Mouse (Mus musculus) neural tube, embryonic 14.5 days (tissue): Measurements from ENCODE around the gene Trpc1. TPM values are rescaled to one million over a fixed set of nuclear protein-coding genes. Genes with fewer than 3 reads are reported as not detected.

Experiments used
- ATAC-seq: fragments of 200-750 bp; cut with Nextera tagmentation; 2 replicates; pipeline ENCODE4 v1.8.0; 2017; ENCODE audit warnings: low read depth, mild to moderate bottlenecking, moderate TSS enrichment, moderate library complexity
- H3K27ac ChIP-seq: fragments of 300-500 bp; sonication (generic); 2 replicates; pipeline ENCODE4 v1.5.1; 2014; ENCODE audit warnings: low read depth, mild to moderate bottlenecking, control low read depth, low read length, moderate library complexity, mixed read lengths
- H3K27me3 ChIP-seq: fragments of 300-500 bp; sonication (generic); 2 replicates; pipeline ENCODE4 v1.6.1; 2014; ENCODE audit warnings: low read length; ENCODE audit not compliant: control insufficient read depth, insufficient read depth
- H3K36me3 ChIP-seq: fragments of 300-500 bp; sonication (generic); 2 replicates; pipeline ENCODE4 v1.6.1; 2014; ENCODE audit warnings: low read length, mixed read lengths; ENCODE audit not compliant: control insufficient read depth, insufficient read depth
- H3K4me1 ChIP-seq: fragments of 300-500 bp; sonication (generic); 2 replicates; pipeline ENCODE4 v1.6.1; 2014; ENCODE audit warnings: low read length; ENCODE audit not compliant: control insufficient read depth, insufficient read depth
- H3K4me2 ChIP-seq: fragments of 300-500 bp; sonication (generic); 2 replicates; pipeline ENCODE4 v1.6.1; 2014; ENCODE audit warnings: mild to moderate bottlenecking, low read depth, low read length, control low read depth
- H3K4me3 ChIP-seq: fragments of 300-500 bp; sonication (generic); 2 replicates; pipeline ENCODE4 v1.5.1; 2014; ENCODE audit warnings: low read depth, low read length, control low read depth, mixed read lengths
- H3K9ac ChIP-seq: fragments of 300-500 bp; sonication (generic); replicated peaks from 2 replicates; pipeline ENCODE4 v1.6.1; 2014; ENCODE audit warnings: low read depth, mild to moderate bottlenecking, control low read depth, low read length, mixed read lengths
- H3K9me3 ChIP-seq: fragments of 300-500 bp; sonication (generic); 2 replicates; pipeline ENCODE4 v1.6.1; 2016; ENCODE audit warnings: low read length; ENCODE audit not compliant: control insufficient read depth
- WGBS: fragments of 180-500 bp; shearing (Covaris S2); extraction: QIAGEN DNeasy Blood & Tissue Kit; methylation state at CpG from one replicate; pipeline ENCODE4 v1.1.7; 2014; 5-methylcytosine and 5-hydroxymethylcytosine counted together
- polyA plus RNA-seq: library from polyadenylated mRNA; unstranded; fragments of >200 nt; fragmentation: Nextera tagmentation; extraction: Ambion mirVana; gene quantifications from 2 replicates; pipeline ENCODE4 v1.2.1, GENCODE M21; 2014

Gene Trpc1
- polyA plus RNA-seq, result 12.6 and 13.5 TPM in 2 replicates

GRCm38 (mm10) chr9:95750037-95750511 is at the start of gene Trpc1:
Gene Trpc1, minus strand, starts transcription at chr9:95750375.
- Histone ChIP-seq H3K4me1 (no peaks in the 10 kb centered on the region; the same call in 1 of the 2 replicates), H3K9ac (peak within 1 kb of the TSS; percentile 94), H3K36me3 (no peaks in the 10 kb centered on the region), H3K9me3 (no peaks in the 10 kb centered on the region), H3K4me3 (peak within 1 kb of the TSS; percentile 92), H3K27me3 (peaks cover 4% of the 10 kb centered on the region; the same call in 1 of the 2 replicates), H3K4me2 (peak within 1 kb of the TSS; percentile 72), H3K27ac (peak within 1 kb of the TSS; percentile 48; the same call in 1 of the 2 replicates)
- 0% methylated on average over 33 of the region's 56 CpGs for WGBS
- peak; percentile 98 for ATAC-seq

- WGBS, result 91% methylated on average over 2 of the region's 2 CpGs
- ATAC-seq, result no peak
- Histone ChIP-seq H3K27me3 (no peaks in the 10 kb centered on the region), H3K4me2 (no peak overlapping the region), H3K36me3 (no peaks in the 10 kb centered on the region), H3K27ac (no peak overlapping the region), H3K4me1 (no peaks in the 10 kb centered on the region), H3K9me3 (no peaks in the 10 kb centered on the region), H3K9ac (no peak overlapping the region), H3K4me3 (no peak overlapping the region)
Measured at GRCm38 (mm10) chr9:95796323-95796722, 46.1 kb upstream of the Trpc1 start.

DNA sequence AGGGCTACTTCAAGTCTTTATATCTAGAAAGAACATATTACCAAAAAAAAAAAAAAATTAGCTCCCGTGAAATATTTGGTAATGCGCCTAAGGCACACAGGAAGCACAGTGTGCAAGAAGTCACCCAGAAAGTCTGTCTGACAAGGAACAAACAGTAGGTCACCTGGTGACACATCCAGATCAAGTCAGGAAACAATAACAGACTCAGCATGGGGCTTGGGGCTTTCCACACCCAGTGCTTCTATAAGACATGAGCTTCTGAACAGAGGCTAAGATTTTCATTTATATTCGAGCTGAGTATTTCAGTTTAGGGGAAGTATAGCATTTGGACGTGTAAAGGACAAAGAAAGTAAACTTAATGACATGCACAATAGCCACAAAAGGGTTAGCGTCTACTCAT is 45.7 kb upstream of the Trpc1 start:
- WGBS, result 70% methylated on average over 5 of the region's 5 CpGs
- Histone ChIP-seq H3K9me3 (no peaks in the 10 kb centered on the region), H3K9ac (no peak overlapping the region), H3K4me2 (no peak overlapping the region), H3K4me3 (no peak overlapping the region), H3K27ac (no peak overlapping the region), H3K4me1 (no peaks in the 10 kb centered on the region), H3K27me3 (no peaks in the 10 kb centered on the region), H3K36me3 (no peaks in the 10 kb centered on the region)
- no peak for ATAC-seq

GRCm38 (mm10) chr9:95795077-95795784 is 45.1 kb upstream of the Trpc1 start:
- no peak overlapping the region for H3K27ac ChIP-seq

DNA sequence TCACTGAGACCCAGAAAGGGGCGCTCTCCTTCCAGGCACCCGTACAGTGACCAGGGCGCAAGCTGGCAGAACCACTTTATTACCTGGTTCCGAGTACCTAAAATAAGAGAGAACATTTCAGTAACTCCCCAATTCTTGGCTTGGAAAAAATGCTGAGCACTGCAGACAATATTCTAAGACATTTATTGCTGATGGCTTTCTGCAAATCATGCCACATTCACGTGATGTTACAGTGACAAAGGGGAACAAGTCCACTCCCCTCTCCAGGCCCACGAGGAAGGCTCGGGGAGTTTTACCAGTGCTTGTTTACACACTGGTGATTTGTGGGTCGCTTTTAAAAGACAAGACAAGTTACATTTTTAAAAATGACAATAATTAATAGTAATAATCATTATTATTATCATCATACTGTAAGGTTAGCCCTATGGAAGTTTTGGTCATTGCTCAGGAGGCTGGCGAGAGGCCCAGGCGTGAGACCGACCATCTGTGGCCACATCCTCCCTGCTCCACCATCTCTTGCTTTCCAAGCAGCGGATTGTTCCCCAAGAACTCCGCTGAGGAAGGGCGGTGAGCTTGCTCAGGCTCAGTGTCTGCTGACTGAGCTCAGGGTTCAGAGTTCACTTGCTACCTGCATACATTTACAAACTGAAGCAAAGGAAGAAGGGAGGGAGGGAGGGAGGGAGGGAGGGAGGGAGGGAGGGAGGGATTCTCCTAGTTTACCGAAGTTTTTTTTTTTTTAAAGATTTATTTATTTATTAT is 44.0 kb upstream of the Trpc1 start:
- H3K4me1 ChIP-seq, result no peaks in the 10 kb centered on the region
- no peaks in the 10 kb centered on the region for H3K27me3 ChIP-seq
- WGBS, result 93% methylated on average over 15 of the region's 15 CpGs
- no peak for ATAC-seq
- H3K36me3 ChIP-seq, result no peaks in the 10 kb centered on the region
- no peak overlapping the region for H3K4me2 ChIP-seq
- no peak overlapping the region for H3K9ac ChIP-seq
- no peak overlapping the region for H3K27ac ChIP-seq
- no peaks in the 10 kb centered on the region for H3K9me3 ChIP-seq
- H3K4me3 ChIP-seq, result no peak overlapping the region

More at GRCm38 (mm10) chr9:95795077-95795784, 45.1 kb upstream of the Trpc1 start:
- H3K4me1 ChIP-seq, result no peaks in the 10 kb centered on the region
- WGBS, result 91% methylated on average over 2 of the region's 2 CpGs
- H3K27me3 ChIP-seq, result no peaks in the 10 kb centered on the region
- no peak overlapping the region for H3K4me2 ChIP-seq
- no peaks in the 10 kb centered on the region for H3K36me3 ChIP-seq
- no peak overlapping the region for H3K9ac ChIP-seq
- H3K9me3 ChIP-seq, result no peaks in the 10 kb centered on the region
- no peak overlapping the region for H3K4me3 ChIP-seq
- ATAC-seq, result no peak

GRCm38 (mm10) chr9:95784888-95785511 is 34.8 kb upstream of the Trpc1 start:
- no peaks in the 10 kb centered on the region for H3K27me3 ChIP-seq
- no peak for ATAC-seq
- H3K4me1 ChIP-seq, result no peaks in the 10 kb centered on the region
- H3K9me3 ChIP-seq, result no peaks in the 10 kb centered on the region
- H3K4me3 ChIP-seq, result no peak overlapping the region
- H3K9ac ChIP-seq, result no peak overlapping the region
- no peak overlapping the region for H3K27ac ChIP-seq
- no peaks in the 10 kb centered on the region for H3K36me3 ChIP-seq
- no peak overlapping the region for H3K4me2 ChIP-seq
- WGBS, result 79% methylated on average over 16 of the region's 16 CpGs

- Histone ChIP-seq H3K4me1 (no peaks in the 10 kb centered on the region), H3K9me3 (no peaks in the 10 kb centered on the region), H3K27ac (no peak overlapping the region), H3K36me3 (no peaks in the 10 kb centered on the region), H3K9ac (no peak overlapping the region), H3K27me3 (no peaks in the 10 kb centered on the region), H3K4me2 (no peak overlapping the region), H3K4me3 (no peak overlapping the region)
- WGBS, result 62% methylated on average over 17 of the region's 17 CpGs
- no peak; the same call in 1 of the 2 replicates for ATAC-seq
Measured at GRCm38 (mm10) chr9:95783646-95784293, 33.6 kb upstream of the Trpc1 start.

DNA sequence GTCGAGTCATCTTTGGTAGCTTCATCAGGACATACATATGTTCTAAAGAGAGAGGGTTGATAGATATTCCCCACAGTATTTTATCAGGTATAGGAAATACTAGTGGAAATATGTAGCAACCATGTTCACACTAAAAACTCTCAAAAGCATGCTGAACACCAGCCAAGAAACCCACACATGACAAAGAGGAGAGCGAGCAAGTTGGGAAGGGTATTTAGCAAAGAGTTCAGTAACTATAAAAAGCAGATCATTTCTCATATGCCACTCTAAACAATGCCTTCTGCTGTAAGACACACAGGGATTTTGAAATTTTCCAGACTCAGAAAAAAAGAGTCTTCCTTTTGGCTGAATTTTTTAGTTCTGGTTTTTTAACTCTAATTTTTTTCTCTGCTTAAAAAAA is 21.5 kb upstream of the Trpc1 start:
- Histone ChIP-seq H3K27ac (no peak overlapping the region), H3K9ac (no peak overlapping the region), H3K4me2 (no peak overlapping the region), H3K27me3 (no peaks in the 10 kb centered on the region), H3K9me3 (no peaks in the 10 kb centered on the region), H3K4me1 (no peaks in the 10 kb centered on the region), H3K36me3 (no peaks in the 10 kb centered on the region), H3K4me3 (no peak overlapping the region)
- no peak for ATAC-seq
- 87% methylated on average over 2 of the region's 2 CpGs for WGBS
